Mouse (Mus musculus) layer of hippocampus, postnatal 14 days (tissue): Measurements from ENCODE around the gene Adra2b. TPM values are rescaled to one million over a fixed set of nuclear protein-coding genes. Genes with fewer than 3 reads are reported as not detected.

Experiments used
- DNase-seq, 2 experiments: peaks; one replicate each; pipeline ENCODE4 v3.0.0; 2021 to 2022; ENCODE audit warnings: low spot score in 2 of 2, mixed read lengths in 1 of 2
- total RNA-seq, 2 experiments: library from RNA; stranded (reverse); gene quantifications; 2 replicates each; pipeline ENCODE4 v1.2.3; 2021

Gene Adra2b
- total RNA-seq, 2 experiments from 2014 or later = 0.18 to 0.43 TPM

DNA sequence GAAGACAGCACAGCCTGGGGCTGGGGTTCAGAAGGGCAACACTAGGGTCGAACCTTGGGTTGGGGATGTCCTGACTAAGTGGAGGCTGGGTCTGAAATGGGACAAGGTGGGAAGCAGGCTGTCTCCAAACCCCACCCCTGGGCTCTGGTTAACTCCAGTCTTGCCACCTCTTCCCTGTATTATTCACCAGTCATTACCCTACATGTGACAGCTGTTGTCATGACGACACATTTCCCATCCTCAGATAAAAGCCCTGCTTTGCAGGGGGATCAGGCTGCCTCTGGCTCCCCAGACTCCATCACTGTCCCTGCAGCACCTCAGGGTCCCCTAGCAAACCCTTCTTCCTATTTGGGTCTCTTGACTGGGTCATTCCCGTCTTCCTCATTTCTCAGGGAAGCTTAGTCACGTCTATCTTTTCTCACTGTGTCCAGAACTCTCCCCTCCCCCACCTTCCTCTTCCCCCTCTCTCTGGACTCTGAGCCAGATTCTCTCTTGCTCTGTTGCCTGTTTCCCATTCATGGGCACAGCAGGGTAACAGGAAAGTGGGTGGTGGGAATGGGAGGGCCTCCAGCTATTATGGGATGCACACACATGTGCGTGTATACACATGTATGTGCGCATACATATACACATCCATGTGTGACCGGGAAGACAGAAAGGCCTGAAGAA, 15.1 kb downstream of the Adra2b start:
- peak in 1 of 2 experiments; percentile 12 for DNase-seq

- DNase-seq = no peak
These were observed 15.6 kb downstream of the Adra2b start for GRCm38 (mm10) chr2:127378611-127378990.

GRCm38 (mm10) chr2:127379250-127379649, 16.2 kb downstream of the Adra2b start:
- DNase-seq = no peak

GRCm38 (mm10) chr2:127383881-127384280, 20.9 kb downstream of the Adra2b start:
- DNase-seq = no peak

DNA sequence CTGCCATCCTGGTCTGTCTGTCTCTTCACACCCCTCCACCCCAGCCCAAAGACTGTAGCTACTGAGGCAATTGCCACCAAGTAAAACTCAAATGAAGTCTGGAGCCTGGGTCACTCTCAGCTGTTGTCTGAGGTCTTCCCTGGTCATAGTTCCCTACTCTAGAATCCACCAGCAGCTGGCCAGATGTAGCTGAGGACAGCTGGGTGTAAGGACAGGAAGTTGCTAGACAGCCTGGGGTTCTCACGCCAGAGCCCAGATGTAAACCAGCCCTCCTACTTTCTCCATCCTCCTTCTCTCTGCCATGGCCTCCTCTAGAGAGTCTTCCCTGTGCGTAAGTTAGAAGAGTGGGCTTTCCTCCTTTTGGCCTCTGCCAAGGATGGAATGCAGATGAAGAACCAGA, 24.5 kb downstream of the Adra2b start:
- DNase-seq = no peak

DNA sequence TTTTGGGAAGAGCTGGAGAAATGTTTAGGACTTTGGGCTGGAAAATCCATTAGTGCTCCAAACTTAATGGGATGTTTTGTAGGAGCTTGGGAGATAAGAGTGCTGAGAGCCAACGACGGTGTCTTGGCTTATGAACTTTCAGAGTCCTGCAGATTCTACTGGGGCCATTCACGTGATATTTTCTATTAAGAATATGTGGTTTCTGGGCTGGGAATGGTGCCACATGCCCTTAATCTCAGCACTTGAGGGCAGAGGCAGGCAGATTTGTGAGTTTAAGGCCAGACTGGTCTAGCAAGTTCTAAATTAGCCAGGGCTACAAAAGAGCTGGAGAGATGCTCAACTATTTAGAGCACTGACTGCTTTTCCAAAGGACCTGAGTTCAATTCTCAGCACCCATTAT, 27.3 kb downstream of the Adra2b start:
- no peak for DNase-seq

- DNase-seq = no peak
These were observed 27.8 kb downstream of the Adra2b start for GRCm38 (mm10) chr2:127390846-127391245.

- no peak for DNase-seq
These were observed 28.3 kb downstream of the Adra2b start for GRCm38 (mm10) chr2:127391323-127391722.

DNA sequence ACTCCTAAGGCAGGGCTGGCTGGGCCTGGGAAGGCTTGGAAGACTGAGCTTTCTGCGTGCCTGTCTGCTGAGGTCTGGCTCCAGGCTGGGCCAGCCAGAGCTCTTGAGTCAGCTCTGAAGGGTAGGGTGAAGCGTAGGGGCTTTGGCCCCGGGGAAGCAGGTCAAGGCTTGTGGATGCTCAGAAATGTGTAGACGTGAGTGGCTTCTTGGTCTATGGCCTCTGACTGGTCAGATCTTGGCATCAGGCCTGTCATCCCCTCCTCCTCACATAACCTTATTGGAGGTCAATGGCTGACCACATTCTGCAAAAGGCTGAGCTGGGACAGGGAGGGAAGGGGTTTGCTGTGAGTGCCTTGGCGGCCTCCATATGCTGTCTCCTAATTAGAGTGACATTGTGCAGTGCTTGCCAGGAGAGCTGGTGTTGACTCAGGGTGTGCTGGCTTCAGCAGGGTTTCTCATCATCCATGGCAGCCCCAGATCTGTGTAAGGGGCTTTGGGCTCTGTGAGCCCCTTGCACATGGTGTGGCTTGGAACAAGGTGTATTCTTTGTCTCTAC, 31.7 kb downstream of the Adra2b start:
- no peak for DNase-seq

- no peak for DNase-seq
These were observed 35.7 kb downstream of the Adra2b start for GRCm38 (mm10) chr2:127398738-127399137.

- no peak for DNase-seq
These were observed 48.1 kb downstream of the Adra2b start for GRCm38 (mm10) chr2:127411126-127411525.

GRCm38 (mm10) chr2:127415806-127416205, 52.8 kb downstream of the Adra2b start:
- no peak for DNase-seq

DNA sequence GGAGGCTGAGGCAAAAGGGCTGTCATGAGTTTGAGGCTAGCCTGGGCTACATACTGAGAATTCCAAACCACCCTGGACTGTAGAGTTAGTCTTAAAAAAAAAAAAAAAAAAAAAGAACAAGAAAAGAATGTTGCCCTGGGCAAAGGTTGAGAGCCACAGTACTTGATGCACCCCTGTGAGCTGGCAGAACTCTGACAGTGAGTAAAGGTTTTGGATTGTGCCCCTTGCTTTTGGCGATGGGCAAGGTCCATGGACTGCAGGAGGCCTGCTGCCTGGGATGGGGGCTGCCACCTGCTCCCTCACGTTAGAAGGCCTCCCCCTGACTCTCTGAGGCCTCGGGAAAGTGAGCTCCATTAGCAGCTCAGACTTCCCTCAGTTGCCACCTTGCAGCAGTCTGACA, 53.7 kb downstream of the Adra2b start:
- no peak for DNase-seq

Other genes starting within 250 kb of the Adra2b start
- gene Ncaph, start 229.3 kb upstream of the Adra2b start, total RNA-seq = 1 to 10 TPM; 4.5 to 5.6 TPM
- gene Itpripl1, start 219.8 kb upstream of the Adra2b start, total RNA-seq = 1 to 10 TPM; 3.3 to 7.1 TPM
- gene 1810024B03Rik, start 154.9 kb upstream of the Adra2b start, total RNA-seq = under 1 TPM; 0.74 to 0.97 TPM
- gene Snrnp200, start 154.8 kb upstream of the Adra2b start, total RNA-seq = 10 to 100 TPM; 77.5 to 79.7 TPM
- gene Ciao1, start 115.4 kb upstream of the Adra2b start, total RNA-seq = 10 to 100 TPM; 62.2 to 68.6 TPM
- 100 to 1,000 TPM in 1 of 2 experiments, 10 to 100 TPM in 1; 96.3 to 101 TPM for gene Tmem127, start 115.3 kb upstream of the Adra2b start, total RNA-seq
- gene Stard7, start 93.0 kb upstream of the Adra2b start, total RNA-seq = 100 to 1,000 TPM; 148 to 149 TPM
- gene Dusp2, start 27.0 kb upstream of the Adra2b start, total RNA-seq = 1 to 10 TPM; 2.0 to 3.9 TPM
- not detected for gene Astl, start 24.6 kb upstream of the Adra2b start, total RNA-seq
- under 1 TPM in 1 of 2 experiments, not detected in 1; 0.29 TPM for gene Gpat2, start 62.0 kb downstream of the Adra2b start, total RNA-seq
- 10 to 100 TPM; 17.7 to 18.4 TPM for gene Fahd2a, start 81.4 kb downstream of the Adra2b start, total RNA-seq
- 10 to 100 TPM; 56.0 to 57.3 TPM for gene Kcnip3, start 158.9 kb downstream of the Adra2b start, total RNA-seq
- gene Prom2, start 178.3 kb downstream of the Adra2b start, total RNA-seq = under 1 TPM in 1 of 2 experiments, not detected in 1; 0.38 TPM
- gene Zfp661, start 223.9 kb downstream of the Adra2b start, total RNA-seq = 1 to 10 TPM; 7.5 to 7.6 TPM
- gene Mrps5, start 224.0 kb downstream of the Adra2b start, total RNA-seq = 10 to 100 TPM; 86.9 to 91.8 TPM